Mouse (Mus musculus) ES-E14 (cell line): ENCODE data around the gene C1qtnf3.

Experiments
- HCFC1 ChIP-seq: IDR thresholded peaks from 2 replicates; pipeline ENCODE4 v1.6.1; 2012; ENCODE audit warnings: low read length, inconsistent platforms, borderline replicate concordance; ENCODE audit not compliant: insufficient read depth
- MAFK ChIP-seq: IDR thresholded peaks from 2 replicates; pipeline ENCODE4 v1.6.1; 2014; ENCODE audit warnings: mild to moderate bottlenecking, low read depth, low read length, inconsistent platforms; ENCODE audit not compliant: insufficient read depth

GRCm38 (mm10) chr15:11004646-11005045, 52.5 kb downstream of the C1qtnf3 start:
- TF ChIP-seq MAFK: no peak
- no peak for TF ChIP-seq HCFC1
